Mouse (Mus musculus) testis, adult 2 months (tissue): Measurements from ENCODE around the gene Gm20425.

ENCODE experiments used
- CTCF ChIP-seq: fragments of 200-500 bp; IDR thresholded peaks from 2 replicates; pipeline ENCODE4 v1.5.1; 2012; ENCODE audit warnings: low read depth, mild to moderate bottlenecking, inconsistent platforms, low read length, moderate library complexity; ENCODE audit not compliant: control insufficient read depth, insufficient read depth, insufficient replicate concordance
- POLR2A ChIP-seq: fragments of 200-500 bp; IDR thresholded peaks from 2 replicates; pipeline ENCODE4 v1.6.1; 2012; ENCODE audit warnings: low read depth, mild to moderate bottlenecking, inconsistent platforms, low read length, moderate library complexity; ENCODE audit not compliant: control insufficient read depth

GRCm38 (mm10) chr9:103230151-103230951, at the start of gene Gm20425, which contains the start of gene Trf:
- TF ChIP-seq POLR2A (no peak), CTCF (no peak)
